Mouse (Mus musculus) embryonic facial prominence, embryonic 13.5 days (tissue): ENCODE results near the gene Magi2. TPM values are rescaled to one million over a fixed set of nuclear protein-coding genes. Genes with fewer than 3 reads are reported as not detected.
A peak's percentile ranks its signal among the peaks of the same experiment; 100 is the strongest.
"Not testable (repeated sequence)": the region's sequence is repeated elsewhere in the genome, so short reads cannot be mapped to it uniquely, and the experiment has no call there.

Source experiments
- ATAC-seq: fragments of 200-750 bp; cut with Nextera tagmentation; 2 replicates; pipeline ENCODE4 v1.8.0; 2017; ENCODE audit warnings: low read depth; ENCODE audit not compliant: insufficient number of reproducible peaks, insufficient read depth, low FRiP score, low TSS enrichment
- H3K27ac ChIP-seq: fragments of 300-500 bp; sonication (generic); 2 replicates; pipeline ENCODE4 v1.5.1; 2015; ENCODE audit warnings: moderate library complexity, mild to moderate bottlenecking, inconsistent platforms
- H3K27me3 ChIP-seq: fragments of 300-500 bp; sonication (generic); 2 replicates; pipeline ENCODE4 v1.6.1; 2015; ENCODE audit warnings: mild to moderate bottlenecking, inconsistent platforms
- H3K36me3 ChIP-seq: fragments of 300-500 bp; sonication (generic); 2 replicates; pipeline ENCODE4 v1.6.1; 2015; ENCODE audit warnings: mild to moderate bottlenecking, inconsistent platforms
- H3K4me1 ChIP-seq: fragments of 300-500 bp; sonication (generic); 2 replicates; pipeline ENCODE4 v1.6.1; 2015; ENCODE audit warnings: inconsistent platforms
- H3K4me2 ChIP-seq: fragments of 300-500 bp; sonication (generic); 2 replicates; pipeline ENCODE4 v1.6.1; 2015; ENCODE audit warnings: moderate library complexity, mild to moderate bottlenecking, inconsistent platforms
- H3K4me3 ChIP-seq: fragments of 300-500 bp; sonication (generic); 2 replicates; pipeline ENCODE4 v1.5.1; 2015; ENCODE audit warnings: mild to moderate bottlenecking, inconsistent platforms
- H3K9ac ChIP-seq: fragments of 300-500 bp; sonication (generic); 2 replicates; pipeline ENCODE4 v1.6.1; 2015; ENCODE audit warnings: mild to moderate bottlenecking, inconsistent platforms
- H3K9me3 ChIP-seq: fragments of 300-500 bp; sonication (generic); 2 replicates; pipeline ENCODE4 v1.6.1; 2016; ENCODE audit warnings: inconsistent platforms
- WGBS: fragments of 180-500 bp; shearing (Covaris S2); methylation state at CpG from one replicate; pipeline ENCODE4 v1.1.7; 2015; ENCODE audit warnings: mixed read lengths; 5-methylcytosine and 5-hydroxymethylcytosine counted together
- polyA plus RNA-seq: library from polyadenylated mRNA; unstranded; fragments of >200 nt; fragmentation: Nextera tagmentation; extraction: Ambion mirVana; gene quantifications from 2 replicates; pipeline ENCODE4 v1.2.1, GENCODE M21; 2015

The Magi2 gene
- polyA plus RNA-seq, 1 experiment from 2014 or later, result 9.7 TPM

DNA sequence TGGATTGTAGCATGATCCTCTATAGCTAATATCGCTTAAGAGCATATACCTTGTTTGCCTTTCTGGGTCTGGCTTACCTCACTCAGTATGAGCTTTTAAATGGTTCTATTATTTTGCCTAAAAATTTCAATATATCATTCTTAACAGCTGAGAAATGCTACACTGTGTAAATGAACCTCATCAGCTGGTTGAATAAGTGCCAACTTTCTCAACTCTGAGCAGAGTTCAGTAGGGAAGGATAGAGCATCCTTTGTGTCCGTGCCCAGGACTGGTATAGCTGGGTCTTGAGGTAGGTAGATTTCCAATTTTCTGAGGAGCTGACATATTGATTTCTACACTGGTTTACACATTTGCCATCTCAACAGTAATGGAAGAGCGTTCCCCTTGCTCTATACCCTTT lies 65.7 kb downstream of the Magi2 start:
- ATAC-seq, result 0 out of 2 replicates have a peak, but pooled peaks have one; percentile 43
- no peaks in the 10 kb centered on the region for H3K9me3 ChIP-seq
- H3K27ac ChIP-seq, result no peak overlapping the region
- no peak overlapping the region for H3K4me2 ChIP-seq
- H3K4me3 ChIP-seq, result no peak overlapping the region
- WGBS, result 87% methylated on average over 3 of the region's 3 CpGs
- no peak overlapping the region for H3K9ac ChIP-seq
- H3K4me1 ChIP-seq, result no peaks in the 10 kb centered on the region
- H3K27me3 ChIP-seq, result no peaks in the 10 kb centered on the region
- H3K36me3 ChIP-seq, result no peaks in the 10 kb centered on the region

DNA sequence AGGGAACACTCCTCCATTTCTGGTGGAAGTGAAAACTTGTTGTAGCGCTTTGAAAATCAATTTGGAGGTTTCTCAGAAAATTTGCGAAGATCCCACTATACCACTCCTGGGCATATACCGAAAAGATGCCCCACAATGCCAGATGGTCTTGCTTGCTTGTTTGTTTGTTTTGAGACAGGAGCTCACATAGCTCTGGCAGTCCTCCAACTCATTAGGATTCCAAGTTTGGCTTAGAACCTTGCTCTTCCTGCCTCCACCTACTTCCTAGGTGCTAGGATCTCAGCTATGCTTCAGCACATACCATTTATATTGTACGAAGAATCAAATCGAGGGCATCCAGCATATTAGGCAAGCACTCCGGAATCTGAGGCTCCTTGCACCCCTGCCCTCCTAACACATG lies 79.8 kb downstream of the Magi2 start:
- ATAC-seq, result no peak
- WGBS, result 87% methylated on average over 6 of the region's 6 CpGs
- Histone ChIP-seq H3K36me3 (no peaks in the 10 kb centered on the region), H3K9ac (no peak overlapping the region), H3K4me3 (no peak overlapping the region), H3K4me1 (no peaks in the 10 kb centered on the region), H3K4me2 (no peak overlapping the region), H3K9me3 (no peaks in the 10 kb centered on the region), H3K27me3 (no peaks in the 10 kb centered on the region), H3K27ac (no peak overlapping the region)

DNA sequence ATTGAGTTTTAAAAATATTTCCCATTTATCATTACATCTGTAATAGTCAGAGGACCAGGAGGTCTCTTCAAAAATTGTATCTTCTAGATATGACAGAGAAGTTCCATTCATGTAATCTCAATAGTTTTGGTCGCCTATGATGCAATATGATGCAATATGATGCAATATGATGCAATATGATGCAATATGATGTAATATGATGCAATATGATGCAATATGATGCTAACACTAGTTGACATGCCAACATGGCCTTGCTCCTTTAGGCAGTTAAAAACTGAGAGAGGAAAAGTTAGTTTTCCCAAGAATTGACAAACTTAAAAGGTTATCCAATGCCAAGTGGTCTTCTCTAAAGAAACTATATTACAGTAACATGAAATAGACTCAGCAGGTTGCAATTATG lies 83.0 kb downstream of the Magi2 start:
- H3K27me3 ChIP-seq, result no peaks in the 10 kb centered on the region

DNA sequence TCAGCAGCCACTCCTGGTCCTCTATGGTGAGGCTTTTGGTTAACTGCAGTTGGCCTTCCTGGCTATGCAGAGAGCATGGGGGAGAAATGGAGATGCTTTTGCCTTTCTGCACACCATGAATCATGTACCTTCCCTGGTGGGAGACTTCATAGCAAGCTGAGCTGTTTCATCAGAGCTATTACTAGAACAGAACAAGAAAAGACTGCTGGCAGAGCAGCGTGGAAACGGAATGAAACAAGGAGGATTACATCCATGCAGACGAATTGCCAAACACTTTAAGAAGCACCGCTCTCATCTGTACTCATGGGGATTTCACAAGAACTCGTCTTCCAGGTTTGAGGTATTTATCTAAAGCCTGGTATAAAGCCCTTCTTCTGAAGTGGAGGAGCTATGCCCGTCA lies 95.7 kb downstream of the Magi2 start:
- Histone ChIP-seq H3K36me3 (no peaks in the 10 kb centered on the region), H3K4me1 (no peaks in the 10 kb centered on the region), H3K4me2 (no peak overlapping the region), H3K4me3 (no peak overlapping the region), H3K9ac (no peak overlapping the region), H3K27ac (no peak overlapping the region), H3K9me3 (no peaks in the 10 kb centered on the region), H3K27me3 (no peaks in the 10 kb centered on the region)
- WGBS, result 67% methylated on average over 6 of the region's 6 CpGs
- ATAC-seq, result no peak

More for the DNA sequence above, 83.0 kb downstream of the Magi2 start:
- Histone ChIP-seq H3K9ac (no peak overlapping the region), H3K9me3 (no peaks in the 10 kb centered on the region), H3K27ac (no peak overlapping the region), H3K4me3 (no peak overlapping the region), H3K4me2 (no peak overlapping the region), H3K36me3 (no peaks in the 10 kb centered on the region), H3K4me1 (no peaks in the 10 kb centered on the region)
- no peak for ATAC-seq
- 63% methylated on average over 1 of the region's 1 CpGs for WGBS

DNA sequence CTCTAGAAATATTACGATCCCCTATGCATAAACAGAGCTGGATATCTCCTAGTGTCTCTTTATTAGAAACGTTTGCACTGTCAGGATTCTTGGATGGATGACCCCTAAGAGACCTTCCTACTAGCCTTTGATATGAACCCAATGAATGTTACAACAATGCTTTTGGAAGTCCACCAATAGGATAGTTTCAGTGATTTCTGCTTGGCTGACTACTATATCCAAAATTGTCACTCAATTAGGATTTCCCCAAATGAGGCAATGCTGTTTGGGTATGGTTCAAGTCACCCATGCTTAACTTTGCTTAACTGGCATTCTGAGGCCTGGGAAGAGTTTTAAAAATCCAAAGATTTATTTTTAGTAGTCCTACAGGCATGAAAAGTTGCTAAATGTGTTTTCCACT lies 110.7 kb downstream of the Magi2 start:
- Histone ChIP-seq H3K27ac (no peak overlapping the region), H3K36me3 (no peaks in the 10 kb centered on the region), H3K4me1 (no peaks in the 10 kb centered on the region), H3K9ac (no peak overlapping the region), H3K4me2 (no peak overlapping the region), H3K4me3 (no peak overlapping the region), H3K27me3 (no peaks in the 10 kb centered on the region), H3K9me3 (no peaks in the 10 kb centered on the region)
- WGBS, result 72% methylated on average over 2 of the region's 2 CpGs
- ATAC-seq, result no peak

DNA sequence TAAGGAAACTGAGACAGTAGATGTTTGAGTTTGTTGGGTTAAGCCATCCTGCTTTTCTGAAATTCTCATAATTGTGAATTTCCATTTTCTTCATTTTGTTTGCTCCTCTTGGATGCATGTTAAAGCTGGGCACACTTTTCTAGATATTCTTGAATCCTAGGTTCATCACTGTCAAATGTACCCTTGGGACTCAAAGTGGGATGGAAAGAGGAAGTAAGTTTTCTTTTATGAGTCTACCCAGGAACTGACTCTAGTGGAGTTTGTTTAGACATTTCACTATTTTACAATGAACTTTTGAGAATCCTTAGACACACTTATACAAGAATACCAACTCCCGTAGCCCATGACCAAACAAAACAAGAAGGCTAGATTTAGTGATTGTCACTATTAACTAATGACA lies 141.3 kb downstream of the Magi2 start:
- no peak for ATAC-seq
- Histone ChIP-seq H3K4me2 (no peak overlapping the region), H3K4me3 (no peak overlapping the region), H3K9me3 (no peaks in the 10 kb centered on the region), H3K27me3 (no peaks in the 10 kb centered on the region), H3K27ac (no peak overlapping the region), H3K36me3 (no peaks in the 10 kb centered on the region), H3K4me1 (no peaks in the 10 kb centered on the region), H3K9ac (no peak overlapping the region)
- WGBS, result 82% methylated on average over 1 of the region's 1 CpGs

DNA sequence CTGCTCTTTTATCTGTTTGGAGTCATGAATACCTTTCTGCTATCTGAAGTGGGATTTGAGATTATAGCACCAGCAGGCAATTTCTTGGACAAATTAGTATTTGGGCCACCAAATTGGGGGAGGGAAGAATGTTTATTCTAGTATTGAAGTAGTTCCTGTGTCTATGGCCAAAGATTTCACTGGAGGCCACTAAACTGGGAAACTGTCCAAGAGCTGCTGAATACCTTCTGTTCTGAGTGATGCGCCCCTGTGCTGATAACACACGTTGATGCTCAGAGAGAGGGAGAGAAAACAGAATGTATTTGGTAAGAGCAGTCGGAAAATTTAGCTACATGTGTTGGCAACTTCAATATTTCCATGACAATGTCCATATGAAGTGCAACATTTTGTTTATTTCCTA lies 169.0 kb downstream of the Magi2 start:
- Histone ChIP-seq H3K36me3 (no peaks in the 10 kb centered on the region), H3K9ac (no peak overlapping the region), H3K9me3 (no peaks in the 10 kb centered on the region), H3K4me2 (no peak overlapping the region), H3K27ac (no peak overlapping the region), H3K27me3 (no peaks in the 10 kb centered on the region), H3K4me1 (no peaks in the 10 kb centered on the region), H3K4me3 (no peak overlapping the region)
- no peak for ATAC-seq
- 77% methylated on average over 3 of the region's 3 CpGs for WGBS

DNA sequence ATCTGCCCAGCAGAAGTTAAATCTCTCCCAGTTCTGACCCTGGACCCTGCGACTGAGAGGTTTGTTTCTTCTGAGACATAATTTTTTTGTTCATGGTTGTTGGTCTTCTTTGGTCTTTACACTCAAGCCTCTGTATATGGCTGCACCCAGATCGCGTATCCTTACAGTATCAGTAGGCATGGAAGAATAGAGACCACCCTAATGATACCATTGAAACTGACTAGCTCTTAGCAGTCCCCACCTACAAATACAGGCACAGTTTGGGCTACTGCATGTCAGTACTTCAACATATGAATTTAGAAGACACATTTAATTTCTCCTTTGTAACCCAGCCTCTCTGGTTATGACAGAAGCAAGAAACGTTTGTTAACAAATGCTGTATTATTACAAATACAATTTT lies 173.5 kb downstream of the Magi2 start:
- no peaks in the 10 kb centered on the region for H3K27me3 ChIP-seq
- no peak overlapping the region for H3K4me3 ChIP-seq
- H3K9me3 ChIP-seq, result no peaks in the 10 kb centered on the region
- no peak for ATAC-seq
- no peaks in the 10 kb centered on the region for H3K36me3 ChIP-seq
- no peak overlapping the region for H3K27ac ChIP-seq
- WGBS, result 87% methylated on average over 4 of the region's 4 CpGs
- no peaks in the 10 kb centered on the region for H3K4me1 ChIP-seq
- no peak overlapping the region for H3K4me2 ChIP-seq
- no peak overlapping the region for H3K9ac ChIP-seq

DNA sequence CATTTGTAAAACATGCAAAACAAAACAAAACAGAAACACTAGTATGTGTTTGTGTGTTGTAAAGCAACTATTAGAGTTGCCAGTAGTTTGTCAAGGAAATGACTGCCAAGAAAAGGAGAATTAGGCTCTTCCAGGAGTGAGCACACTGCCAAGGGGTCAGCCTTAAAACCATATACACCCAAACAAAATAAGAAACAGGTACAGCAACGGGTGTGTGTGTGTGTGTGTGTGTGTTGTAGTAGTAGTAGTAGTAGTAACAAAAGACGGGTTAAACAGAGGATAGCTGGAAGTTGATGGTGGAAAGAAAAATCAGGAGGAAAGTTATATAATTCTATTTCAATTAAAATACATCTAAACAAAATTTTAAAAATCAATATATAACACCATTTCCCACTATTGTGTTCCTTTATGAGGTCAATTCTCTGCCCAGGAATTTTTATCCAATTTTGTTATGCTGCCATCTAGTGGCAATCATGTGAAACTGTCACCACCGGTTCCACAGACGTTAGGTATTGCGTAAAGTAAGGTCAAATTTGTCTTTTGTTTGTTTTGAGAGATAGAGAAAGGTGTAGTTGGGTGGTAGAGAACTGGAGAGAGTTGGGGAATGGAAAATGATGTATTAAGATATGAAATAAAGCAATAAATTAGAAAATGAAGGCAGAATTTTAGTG lies 174.0 kb downstream of the Magi2 start:
- Histone ChIP-seq H3K36me3 (no peaks in the 10 kb centered on the region), H3K27ac (no peak overlapping the region), H3K4me3 (no peak overlapping the region), H3K27me3 (no peaks in the 10 kb centered on the region), H3K9me3 (no peaks in the 10 kb centered on the region), H3K4me2 (no peak overlapping the region), H3K9ac (no peak overlapping the region), H3K4me1 (no peaks in the 10 kb centered on the region)
- 47% methylated on average over 5 of the region's 5 CpGs for WGBS
- ATAC-seq, result no peak

DNA sequence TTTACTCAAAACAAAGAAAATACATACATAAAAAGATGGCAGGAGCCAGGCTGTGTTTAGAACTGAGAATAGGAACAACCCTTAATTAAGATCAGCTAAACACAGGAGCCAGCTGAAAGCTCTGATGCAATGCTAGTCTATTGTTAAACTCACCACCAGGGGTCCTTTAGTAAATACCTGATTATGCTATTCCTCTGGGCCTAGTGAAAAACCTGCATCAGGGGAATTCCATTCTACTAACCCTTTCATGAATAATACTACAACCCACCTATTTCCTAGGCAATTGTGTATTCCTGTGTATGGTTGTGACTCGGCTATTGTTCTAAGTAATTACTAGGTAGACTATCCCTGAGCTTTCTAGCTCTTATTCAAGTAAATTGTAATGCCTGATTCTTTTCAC lies 177.4 kb downstream of the Magi2 start:
- not testable (repeated sequence) for H3K4me3 ChIP-seq, H3K4me1 ChIP-seq, H3K27ac ChIP-seq, ATAC-seq, H3K27me3 ChIP-seq, H3K9ac ChIP-seq, H3K4me2 ChIP-seq, H3K9me3 ChIP-seq, H3K36me3 ChIP-seq
- 85% methylated on average over 1 of the region's 1 CpGs for WGBS

DNA sequence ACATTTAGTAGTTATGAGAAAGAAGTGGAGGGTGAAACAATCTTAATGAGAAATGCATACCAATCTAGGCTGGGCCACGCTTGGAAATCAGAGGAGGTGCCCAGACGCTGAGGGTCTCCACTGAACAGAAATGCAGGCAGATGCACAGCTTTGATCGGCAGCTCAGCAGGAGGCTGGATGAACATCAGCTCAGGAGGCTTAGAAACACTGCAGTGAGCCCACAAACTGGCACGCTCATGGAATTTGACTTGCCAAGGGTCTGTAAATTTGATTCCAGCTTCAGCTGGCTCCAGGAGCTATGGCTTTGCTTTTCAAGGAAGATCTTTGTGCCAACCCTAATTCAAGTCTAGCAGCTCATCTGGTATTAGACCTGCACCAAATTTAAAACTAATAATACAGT lies 187.7 kb downstream of the Magi2 start:
- WGBS, result 44% methylated on average over 4 of the region's 4 CpGs
- Histone ChIP-seq H3K9me3 (no peaks in the 10 kb centered on the region), H3K9ac (no peak overlapping the region), H3K4me3 (no peak overlapping the region), H3K27me3 (no peaks in the 10 kb centered on the region), H3K4me1 (no peaks in the 10 kb centered on the region), H3K36me3 (no peaks in the 10 kb centered on the region), H3K4me2 (no peak overlapping the region), H3K27ac (no peak overlapping the region)
- no peak for ATAC-seq

DNA sequence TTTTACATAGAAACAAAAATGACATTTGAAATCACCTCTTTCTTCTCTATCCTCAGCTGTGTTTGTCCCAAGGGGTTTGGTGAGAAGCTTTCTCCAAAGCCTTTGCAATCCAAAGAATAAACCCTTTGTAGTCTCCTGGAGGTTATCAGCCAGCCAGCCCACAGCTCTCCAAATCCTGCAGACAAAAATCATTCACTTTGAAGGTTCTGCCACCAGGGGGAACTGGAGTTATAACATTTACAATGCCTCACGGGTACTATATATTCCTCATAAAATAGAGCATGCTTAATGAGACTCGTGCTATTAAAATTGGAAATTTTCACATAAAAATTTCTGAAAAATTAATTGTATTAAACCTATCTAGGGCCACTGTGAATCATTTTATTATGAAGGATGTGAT lies 202.5 kb downstream of the Magi2 start:
- no peaks in the 10 kb centered on the region for H3K27me3 ChIP-seq
- no peak overlapping the region for H3K4me2 ChIP-seq
- no peak overlapping the region for H3K4me3 ChIP-seq
- no peak overlapping the region for H3K27ac ChIP-seq
- no peaks in the 10 kb centered on the region for H3K36me3 ChIP-seq
- WGBS, result 30% methylated on average over 2 of the region's 2 CpGs
- no peaks in the 10 kb centered on the region for H3K4me1 ChIP-seq
- H3K9ac ChIP-seq, result no peak overlapping the region
- no peak for ATAC-seq
- no peaks in the 10 kb centered on the region for H3K9me3 ChIP-seq

DNA sequence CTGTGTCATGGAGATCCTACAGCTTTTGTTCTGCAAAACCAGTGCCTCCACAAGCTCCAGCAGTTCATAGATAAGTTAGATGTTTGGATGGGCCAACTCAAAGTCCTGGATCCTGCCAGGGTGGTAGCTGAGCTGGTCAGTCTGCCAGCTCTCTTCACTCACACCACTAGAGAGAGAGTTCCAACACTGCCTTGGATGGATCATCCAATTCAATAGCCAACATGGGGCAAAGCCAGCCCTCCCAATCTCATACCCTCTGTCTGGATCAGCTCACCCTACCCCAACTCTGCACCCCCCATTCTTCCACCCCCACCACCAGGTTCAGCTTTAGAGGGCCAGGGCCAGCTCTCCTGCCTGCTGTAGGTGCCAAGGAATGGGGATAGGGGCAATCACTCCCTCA lies 235.7 kb downstream of the Magi2 start:
- ATAC-seq, result no peak
- Histone ChIP-seq H3K36me3 (no peaks in the 10 kb centered on the region), H3K4me3 (no peak overlapping the region), H3K9me3 (no peaks in the 10 kb centered on the region), H3K9ac (no peak overlapping the region), H3K4me1 (no peaks in the 10 kb centered on the region), H3K27me3 (no peaks in the 10 kb centered on the region), H3K27ac (no peak overlapping the region), H3K4me2 (no peak overlapping the region)
